Mouse (Mus musculus) CH12.LX (cell line): ENCODE results near the gene Tet3. TPM values are rescaled to one million over a fixed set of nuclear protein-coding genes. Genes with fewer than 3 reads are reported as not detected.

Experiments
- DNase-seq: peaks from one replicate; pipeline ENCODE4 v3.0.0-alpha.2; 2013; ENCODE audit errors: extremely low read depth
- H3K27ac ChIP-seq: 2 replicates; pipeline ENCODE4 v1.5.1; 2012; ENCODE audit warnings: low read depth, mild to moderate bottlenecking, control low read depth, moderate library complexity; ENCODE audit not compliant: insufficient read depth
- H3K27me3 ChIP-seq: replicated peaks from 2 replicates; pipeline ENCODE3; 2012; ENCODE audit warnings: inconsistent platforms
- H3K36me3 ChIP-seq, 2 experiments: replicated peaks in 1 of 2; 2 replicates each; pipeline versions ENCODE3 to v1.6.1; 2012; ENCODE audit warnings: inconsistent platforms in 1 of 2, low read length in 1 of 2, mild to moderate bottlenecking in 1 of 2, mixed read lengths in 1 of 2, moderate library complexity in 1 of 2; ENCODE audit not compliant: control insufficient read depth in 1 of 2, insufficient read depth in 1 of 2
- H3K4me1 ChIP-seq, 2 experiments: 2 replicates each; pipeline ENCODE4 v1.6.1; 2012; ENCODE audit warnings: inconsistent platforms in 1 of 2, moderate library complexity in 1 of 2; ENCODE audit not compliant: insufficient read depth in 2 of 2, control insufficient read depth in 1 of 2
- H3K4me2 ChIP-seq: 2 replicates; pipeline ENCODE4 v1.6.1; 2012; ENCODE audit warnings: low read depth, mild to moderate bottlenecking, control low read depth; ENCODE audit not compliant: poor library complexity, insufficient read depth, severe bottlenecking
- H3K4me3 ChIP-seq, 3 experiments: fragments of 150-350 bp in 1 of 3; sonication (generic) in 1 of 3; replicated peaks in 1 of 3; 2 replicates each; pipeline versions ENCODE3 to v1.5.1; 2011 to 2012; ENCODE audit warnings: low read depth in 2 of 3, low read length in 2 of 3, mild to moderate bottlenecking in 2 of 3, moderate library complexity in 2 of 3, control low read depth in 1 of 3, improper control_type of control experiment in 1 of 3, inconsistent platforms in 1 of 3, mixed read lengths in 1 of 3; ENCODE audit not compliant: poor library complexity in 1 of 3
- H3K79me2 ChIP-seq: replicated peaks from 2 replicates; pipeline ENCODE4 v1.6.1; 2012; ENCODE audit warnings: mild to moderate bottlenecking, moderate library complexity; ENCODE audit not compliant: control insufficient read depth, poor library complexity, insufficient read depth, severe bottlenecking; ENCODE audit errors: extremely low read depth
- H3K9ac ChIP-seq: 2 replicates; pipeline ENCODE4 v1.6.1; 2012; ENCODE audit warnings: low read depth, mild to moderate bottlenecking, control low read depth, moderate library complexity; ENCODE audit not compliant: insufficient read depth
- H3K9me3 ChIP-seq: replicated peaks from 2 replicates; pipeline ENCODE3; 2012; ENCODE audit warnings: low read length, inconsistent platforms, mixed read lengths
- BHLHE40 ChIP-seq: IDR thresholded peaks from 2 replicates; pipeline ENCODE4 v1.6.1; 2011; ENCODE audit warnings: mild to moderate bottlenecking, low read depth, low read length, improper control_type of control experiment
- CHD1 ChIP-seq: IDR thresholded peaks from 2 replicates; pipeline ENCODE4 v1.6.1; 2012; ENCODE audit warnings: low read depth, low read length, improper control_type of control experiment, inconsistent platforms
- CHD2 ChIP-seq: IDR thresholded peaks from 2 replicates; pipeline ENCODE4 v1.6.1; 2011; ENCODE audit warnings: low read length, improper control_type of control experiment
- CTCF ChIP-seq, 2 experiments: IDR thresholded peaks in 1 of 2; conservative IDR thresholded peaks in 1 of 2; 2 replicates each; pipeline ENCODE4 v1.5.1; 2011 to 2012; ENCODE audit warnings: low read depth in 2 of 2, low read length in 2 of 2, improper control_type of control experiment in 1 of 2, inconsistent platforms in 1 of 2, mild to moderate bottlenecking in 1 of 2, moderate library complexity in 1 of 2
- E2F4 ChIP-seq: IDR thresholded peaks from 2 replicates; pipeline ENCODE4 v1.6.1; 2011; ENCODE audit warnings: low read depth, low read length, improper control_type of control experiment; ENCODE audit not compliant: insufficient replicate concordance
- ELF1 ChIP-seq: IDR thresholded peaks from 2 replicates; pipeline ENCODE4 v1.6.1; 2014; ENCODE audit warnings: low read depth, mild to moderate bottlenecking, inconsistent platforms, low read length, improper control_type of control experiment
- EP300 ChIP-seq: IDR thresholded peaks from 2 replicates; pipeline ENCODE4 v1.6.1; 2011; ENCODE audit warnings: low read length, improper control_type of control experiment
- ETS1 ChIP-seq: conservative IDR thresholded peaks from 2 replicates; pipeline ENCODE4 v1.6.1; 2012; ENCODE audit warnings: low read depth, mild to moderate bottlenecking, inconsistent platforms, low read length, improper control_type of control experiment, moderate library complexity
- GABPA ChIP-seq: IDR thresholded peaks from 2 replicates; pipeline ENCODE4 v1.6.1; 2012; ENCODE audit warnings: low read depth, low read length, improper control_type of control experiment, inconsistent platforms; ENCODE audit not compliant: insufficient replicate concordance
- IRF4 ChIP-seq: IDR thresholded peaks from 2 replicates; pipeline ENCODE4 v1.6.1; 2014; ENCODE audit warnings: low read depth, mild to moderate bottlenecking, inconsistent platforms, low read length, improper control_type of control experiment
- JUN ChIP-seq: IDR thresholded peaks from 2 replicates; pipeline ENCODE4 v1.6.1; 2011; ENCODE audit warnings: low read depth, mild to moderate bottlenecking, low read length, improper control_type of control experiment, moderate library complexity; ENCODE audit not compliant: insufficient read depth
- JUND ChIP-seq: conservative IDR thresholded peaks from 2 replicates; pipeline ENCODE4 v1.6.1; 2011; ENCODE audit warnings: low read depth, low read length, improper control_type of control experiment
- KAT2A ChIP-seq: IDR thresholded peaks from 2 replicates; pipeline ENCODE4 v1.6.1; 2012; ENCODE audit warnings: low read length, improper control_type of control experiment, inconsistent platforms; ENCODE audit not compliant: insufficient replicate concordance
- MAX ChIP-seq: IDR thresholded peaks from 2 replicates; pipeline ENCODE4 v1.6.1; 2011; ENCODE audit warnings: low read length, improper control_type of control experiment
- MAZ ChIP-seq: IDR thresholded peaks from 2 replicates; pipeline ENCODE4 v1.6.1; 2012; ENCODE audit warnings: low read depth, mild to moderate bottlenecking, inconsistent platforms, low read length, improper control_type of control experiment, moderate library complexity
- MYC ChIP-seq: IDR thresholded peaks from 2 replicates; pipeline ENCODE4 v1.6.1; 2011; ENCODE audit warnings: low read depth, mild to moderate bottlenecking, improper control_type of control experiment, low read length
- NELFE ChIP-seq: IDR thresholded peaks from 2 replicates; pipeline ENCODE4 v1.6.1; 2011; ENCODE audit warnings: low read depth, low read length, improper control_type of control experiment
- NRF1 ChIP-seq: IDR thresholded peaks from 2 replicates; pipeline ENCODE4 v1.6.1; 2014; ENCODE audit warnings: low read depth, mild to moderate bottlenecking, inconsistent platforms, low read length, improper control_type of control experiment, moderate library complexity
- PAX5 ChIP-seq: IDR thresholded peaks from 2 replicates; pipeline ENCODE4 v1.6.1; 2012; ENCODE audit warnings: low read length, inconsistent platforms, mixed read lengths
- POLR2A ChIP-seq: IDR thresholded peaks from 2 replicates; pipeline ENCODE4 v1.6.1; 2011; ENCODE audit warnings: low read depth, mild to moderate bottlenecking, improper control_type of control experiment, low read length
- POLR2AphosphoS2 ChIP-seq: IDR thresholded peaks from 2 replicates; pipeline ENCODE4 v1.6.1; 2011; ENCODE audit warnings: low read depth, low read length, improper control_type of control experiment
- RCOR1 ChIP-seq: conservative IDR thresholded peaks from 2 replicates; pipeline ENCODE4 v1.6.1; 2012; ENCODE audit warnings: low read depth, mild to moderate bottlenecking, inconsistent platforms, low read length, improper control_type of control experiment
- SIN3A ChIP-seq: IDR thresholded peaks from 2 replicates; pipeline ENCODE4 v1.6.1; 2012; ENCODE audit warnings: low read length, improper control_type of control experiment, inconsistent platforms
- TBP ChIP-seq: conservative IDR thresholded peaks from 2 replicates; pipeline ENCODE4 v1.6.1; 2011; ENCODE audit warnings: low read depth, low read length, improper control_type of control experiment
- UBTF ChIP-seq: IDR thresholded peaks from 2 replicates; pipeline ENCODE4 v1.6.1; 2012; ENCODE audit warnings: low read depth, mild to moderate bottlenecking, inconsistent platforms, low read length, improper control_type of control experiment, moderate library complexity
- USF1 ChIP-seq: IDR thresholded peaks from 2 replicates; pipeline ENCODE4 v1.6.1; 2014; ENCODE audit warnings: low read depth, mild to moderate bottlenecking, inconsistent platforms, low read length, improper control_type of control experiment
- USF2 ChIP-seq: conservative IDR thresholded peaks from 2 replicates; pipeline ENCODE4 v1.6.1; 2011; ENCODE audit warnings: low read depth, low read length, improper control_type of control experiment
- ZNF384 ChIP-seq: IDR thresholded peaks from 2 replicates; pipeline ENCODE4 v1.6.1; 2012; ENCODE audit warnings: low read depth, low read length, improper control_type of control experiment, inconsistent platforms
- dilution Hi-C: fragments of 300-500 bp; cut with MboI; formaldehyde crosslinking; loops from 2 replicates; pipeline ENCODE4 v1.14.3; 2020; ENCODE audit warnings: low sequenced_read_pairs; ENCODE audit not compliant: extremely low pct_unique_long_range_greater_than_20kb, extremely low pct_ligation_motif_present
- in situ Hi-C: fragments of 300-500 bp; cut with MboI; formaldehyde crosslinking; loops from 3 replicates; pipeline ENCODE4 v1.14.3; 2019; ENCODE audit warnings: low sequenced_read_pairs, low pct_ligation_motif_present, low pct_unique_long_range_greater_than_20kb, mixed read lengths
- polyA plus RNA-seq: library from polyadenylated mRNA; unstranded; fragments of >175 nt; gene quantifications from 2 replicates; pipeline ENCODE4 v1.2.1, GENCODE M21; 2012; ENCODE audit warnings: low read depth; ENCODE audit not compliant: insufficient read length
- total RNA-seq, 2 experiments: library from RNA; depleted of rRNA; stranded (reverse); fragments of 300-350 nt in 1 of 2; fragments of >200 nt in 1 of 2; gene quantifications; 2 replicates each; pipeline ENCODE4 v1.2.3; 2012 to 2014

Tet3 gene
- total and polyA plus RNA-seq, 3 experiments = 3.2 to 10.0 (median 8.2) TPM

GRCm38 (mm10) chr6:83392166-83392780 is 66.6 kb downstream of the Tet3 start:
- Histone ChIP-seq H3K9me3 (no peaks in the 10 kb centered on the region), H3K4me1 (peaks cover 0 to 3% of the 10 kb centered on the region in 2 experiments; a peak in 1 of 4 replicates), H3K27me3 (no peaks in the 10 kb centered on the region), H3K36me3 (peaks cover 21 to 90% of the 10 kb centered on the region in 2 experiments), H3K9ac (no peak overlapping the region), H3K79me2 (0 out of 2 replicates have a peak, but pooled peaks cover 4% of the 10 kb centered on the region), H3K4me2 (no peak overlapping the region), H3K4me3 (no peak overlapping the region), H3K27ac (no peak overlapping the region)
- DNase-seq = no peak
- dilution Hi-C loops = no loop called here
- TF ChIP-seq MAX (no peak), EP300 (no peak), TBP (no peak), USF1 (no peak), ETS1 (no peak), CHD2 (no peak), CTCF (conservative IDR thresholded peaks at IDR 0.05 in 1 of 2, IDR thresholded peaks at IDR 0.05 in 1 of 2; ENCODE audit: low read depth in 2 of 2, low read length in 2 of 2) (no peak), MAZ (no peak), JUN (no peak), IRF4 (no peak), NRF1 (no peak), E2F4 (no peak), POLR2AphosphoS2 (no peak), BHLHE40 (no peak), JUND (no peak), PAX5 (no peak), CHD1 (no peak), POLR2A (no peak), UBTF (no peak)
- in situ Hi-C loops = no loop called here

GRCm38 (mm10) chr6:83385569-83386090 is 73.3 kb downstream of the Tet3 start:
- dilution Hi-C loops (no loop called here), in situ Hi-C loops (no loop called here)
- Histone ChIP-seq H3K79me2 (0 out of 2 replicates have a peak, but pooled peaks cover 4% of the 10 kb centered on the region), H3K36me3 (peaks cover 26 to 87% of the 10 kb centered on the region in 2 experiments), H3K9me3 (peaks cover 6% of the 10 kb centered on the region), H3K4me1 (peaks cover 0 to 12% of the 10 kb centered on the region in 2 experiments; a peak in 2 of 4 replicates), H3K4me2 (no peak overlapping the region), H3K9ac (no peak overlapping the region), H3K27ac (no peak overlapping the region), H3K27me3 (no peaks in the 10 kb centered on the region), H3K4me3 (no peak overlapping the region)
- TF ChIP-seq KAT2A = no peak
- no peak for TF ChIP-seq USF2
- TF ChIP-seq NELFE = no peak
- TF ChIP-seq SIN3A = no peak
- no peak for TF ChIP-seq CHD1
- TF ChIP-seq POLR2AphosphoS2 = no peak
- TF ChIP-seq RCOR1 = no peak
- no peak for TF ChIP-seq CTCF (conservative IDR thresholded peaks at IDR 0.05 in 1 of 2, IDR thresholded peaks at IDR 0.05 in 1 of 2; ENCODE audit: low read depth in 2 of 2, low read length in 2 of 2)
- TF ChIP-seq ZNF384 = no peak
- no peak for TF ChIP-seq NRF1
- TF ChIP-seq MYC = no peak
- TF ChIP-seq ELF1 = no peak
- no peak for TF ChIP-seq BHLHE40
- TF ChIP-seq GABPA = no peak
- TF ChIP-seq IRF4 = no peak
- no peak for TF ChIP-seq POLR2A
- DNase-seq = no peak
